In the genomic region with DNA sequence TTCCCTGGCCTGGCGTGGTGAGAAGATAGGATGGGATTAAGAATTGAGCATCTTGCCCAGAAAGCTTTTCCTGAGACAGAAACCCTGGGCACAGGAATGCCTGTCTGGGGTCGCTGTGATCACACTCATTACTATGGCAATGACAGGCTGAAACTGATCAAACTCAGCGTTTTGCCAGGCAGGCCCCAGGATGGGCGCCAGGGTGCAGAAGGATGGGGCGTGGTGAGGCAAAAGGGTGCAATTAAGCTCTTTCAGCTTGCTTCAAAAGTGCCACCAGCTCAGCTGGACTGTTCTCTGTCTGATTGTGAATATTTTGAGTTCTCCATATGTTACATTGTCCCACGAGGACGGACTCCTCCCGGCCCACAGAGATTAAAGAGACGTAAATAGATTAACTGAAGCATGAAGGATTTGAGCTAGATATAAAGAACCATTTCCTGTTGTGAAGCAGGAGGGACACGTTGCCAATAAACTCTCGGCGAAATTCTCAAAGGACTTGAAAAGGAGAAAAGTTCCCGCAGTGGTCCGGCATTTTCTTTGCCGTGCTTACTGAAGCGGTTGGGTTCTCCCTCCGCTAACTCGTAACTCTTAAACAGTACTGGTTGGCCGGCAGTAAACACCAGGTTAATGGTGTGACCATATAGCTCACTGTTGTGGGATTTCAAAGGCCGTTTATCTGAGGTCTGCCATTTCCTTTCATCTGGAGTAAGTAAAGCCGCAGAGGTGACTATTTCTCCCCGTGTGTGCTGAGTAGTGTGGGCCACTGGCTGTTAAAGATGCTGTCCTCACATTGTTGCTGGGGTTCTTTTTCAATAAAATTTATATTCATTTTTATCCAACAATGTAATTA, we compare ENCODE assay signal across 9 mouse cellular contexts. TPM values are rescaled to one million over a fixed set of nuclear protein-coding genes. Genes with fewer than 3 reads are reported as not detected.
DNase-seq lines count a peak whose midpoint lies in the region; ATAC-seq and TF ChIP-seq lines count a peak whose summit lies in the region.
"Had no signal": no experiment of that assay in that cellular context is flagged by ENCODE, and none has a peak within 500 bp of the region (broad histone marks: within the 10 kb centered on the region; RNA-seq: fewer than 3 reads in every experiment).

No protein-coding gene starts in this region.

- intact Hi-C loops in gastrocnemius, adult 2 months (cut with DNase I) = no loop called here
- intact Hi-C loops in gastrocnemius, postnatal 36 days (cut with DNase I) = loop anchor here (5.0 kb wide), 2 partner anchors 143 to 188 kb away; no protein-coding TSS in a partner anchor

- H3K27ac ChIP-seq in gastrocnemius, adult 2 months = peak overlapping the region; percentile 31; the same call in 1 of the 2 replicates
- H3K27ac ChIP-seq in forebrain, embryonic 15.5 days (replicated peaks) = peak overlapping the region; percentile 98
- peak overlapping the region; percentile 86 for H3K27ac ChIP-seq in midbrain, embryonic 10.5 days (replicated peaks)

- no peak overlapping the region; the same call in 1 of the 2 replicates for H3K4me3 ChIP-seq in gastrocnemius, adult 2 months
- peak overlapping the region; percentile 41 for H3K4me3 ChIP-seq in forebrain, embryonic 15.5 days
- peak overlapping the region; percentile 53 for H3K4me3 ChIP-seq in midbrain, embryonic 10.5 days

- no peak for DNase-seq in gastrocnemius, adult 2 months
- no peak for DNase-seq in gastrocnemius, postnatal 36 days
- peak; percentile 93 for DNase-seq in 416B (ENCODE audit: low read depth)
- peak; percentile 70 for DNase-seq in midbrain, embryonic 10.5 days (ENCODE audit: low spot score)
- no peak for DNase-seq in urinary bladder, postnatal 10 days (ENCODE audit: low spot score)
- DNase-seq in gastrocnemius, postnatal 10 days = no peak
- no peak for DNase-seq in cerebellum, adult 11-12 months

- no peaks in the 10 kb centered on the region for H3K9me3 ChIP-seq in forebrain, embryonic 15.5 days
- H3K9me3 ChIP-seq in midbrain, embryonic 10.5 days (replicated peaks) = no peaks in the 10 kb centered on the region

- no peaks in the 10 kb centered on the region for H3K36me3 ChIP-seq in forebrain, embryonic 15.5 days
- H3K36me3 ChIP-seq in midbrain, embryonic 10.5 days = no peaks in the 10 kb centered on the region

- H3K4me2 ChIP-seq in forebrain, embryonic 15.5 days (replicated peaks) = peak overlapping the region; percentile 69

- peaks cover 12% of the 10 kb centered on the region for H3K27me3 ChIP-seq in forebrain, embryonic 15.5 days
- H3K27me3 ChIP-seq in midbrain, embryonic 10.5 days (ENCODE audit: low read depth, poor library complexity, severe bottlenecking) = peaks cover 71% of the 10 kb centered on the region

- peak; percentile 74 for ATAC-seq in forebrain, embryonic 15.5 days (replicated peaks)

- WGBS in forebrain, embryonic 15.5 days = 1% methylated on average over 22 of the region's 22 CpGs
- 17% methylated on average over 22 of the region's 22 CpGs for WGBS in midbrain, embryonic 10.5 days

- no peak for TF ChIP-seq CTCF in gastrocnemius, adult 2 months (IDR thresholded peaks at IDR 0.05)

- H3K9ac ChIP-seq in forebrain, embryonic 15.5 days (replicated peaks) = peak overlapping the region; percentile 30; the same call in 1 of the 2 replicates

- H3K4me1 ChIP-seq in forebrain, embryonic 15.5 days = peaks cover 39% of the 10 kb centered on the region
- peaks cover 50% of the 10 kb centered on the region for H3K4me1 ChIP-seq in midbrain, embryonic 10.5 days

RNA-seq across cellular contexts. Expression of a gene that starts 40.1 kb away (rescaled TPM):
- total RNA-seq in gastrocnemius, adult 2 months (2021) = 100 to 1,000 TPM in 1 of 2 experiments, 10 to 100 TPM in 1; 97.3 to 101 TPM
- 10 to 100 TPM; 78.9 to 87.7 TPM for total RNA-seq in gastrocnemius, postnatal 36 days (2021)
- 0.17 and 0.20 TPM in 2 replicates for polyA plus RNA-seq in forebrain, embryonic 15.5 days (2015; fragmentation: Nextera tagmentation; extraction: Ambion mirVana)
- 0.19 and 0.20 TPM in 2 replicates for polyA plus RNA-seq in midbrain, embryonic 10.5 days (2016; fragmentation: Nextera tagmentation; extraction: Ambion mirVana)
- total RNA-seq in gastrocnemius, postnatal 10 days (2021) = 100 to 1,000 TPM; 133 to 138 TPM
- polyA plus RNA-seq: liver, adult 2 months had no signal

Comparison
In these comparisons a context has a peak if more than half of its experiments do, and no peak if none do; other contexts are left out.
1. DNase-seq: peak in 416B (single experiment) and midbrain, embryonic 10.5 days (single experiment); none in gastrocnemius, adult 2 months (single experiment), gastrocnemius, postnatal 36 days (0 of 2), urinary bladder, postnatal 10 days (single experiment), gastrocnemius, postnatal 10 days (single experiment) and cerebellum, adult 11-12 months (single experiment).
2. H3K27ac ChIP-seq: peak in every context shown above with its lines; median percentile 98 in forebrain, embryonic 15.5 days; 86 in midbrain, embryonic 10.5 days; 31 in gastrocnemius, adult 2 months.